8 mouse cellular contexts compared by ENCODE assay signal in genomic region chr19:43630466-43631251, GRCm38 (mm10). TPM values are rescaled to one million over a fixed set of nuclear protein-coding genes. Genes with fewer than 3 reads are reported as not detected.
A peak's percentile ranks its signal among the peaks of the same experiment; 100 is the strongest.
DNase-seq lines count a peak whose midpoint lies in the region; ATAC-seq and TF ChIP-seq lines count a peak whose summit lies in the region.

No protein-coding gene starts in this region.

- no peak overlapping the region for H3K4me3 ChIP-seq in ES-Bruce4 (ENCODE audit: low read depth, low read length)
- H3K4me3 ChIP-seq in heart, adult 2 months: no peak overlapping the region
- no peak overlapping the region for H3K4me3 ChIP-seq in liver, postnatal 0 days (ENCODE audit: low read depth, low read length)

- no peak for TF ChIP-seq POLR2A in ES-Bruce4 (IDR thresholded peaks at IDR 0.05; ENCODE audit: insufficient read depth, low read length)
- no peak for TF ChIP-seq POLR2A in heart, adult 2 months (IDR thresholded peaks at IDR 0.05; ENCODE audit: insufficient read depth, low read depth, low read length)

- H3K9ac ChIP-seq in ES-Bruce4 (ENCODE audit: low read depth, poor library complexity, severe bottlenecking): no peak overlapping the region
- no peak overlapping the region for H3K9ac ChIP-seq in heart, adult 2 months (ENCODE audit: low read depth, low read length)
- H3K9ac ChIP-seq in liver, postnatal 0 days (replicated peaks): no peak overlapping the region

- intact Hi-C loops in heart, adult 2 months (cut with DNase I): loop anchor here (2.0 to 5.0 kb wide), 2 partner anchors 24 to 132 kb away; no protein-coding TSS in a partner anchor

- 28% methylated on average over 12 of the region's 12 CpGs for WGBS in heart, adult 2 months
- WGBS in large intestine, adult 2 months: 34% methylated on average over 12 of the region's 12 CpGs
- 27% methylated on average over 12 of the region's 12 CpGs for WGBS in liver, postnatal 0 days (ENCODE audit: insufficient replicate concordance)

- no peaks in the 10 kb centered on the region for H3K4me1 ChIP-seq in ES-Bruce4 (ENCODE audit: control insufficient read depth, insufficient read depth, low read length)
- H3K4me1 ChIP-seq in heart, adult 2 months (ENCODE audit: control insufficient read depth, insufficient read depth, low read length): no peaks in the 10 kb centered on the region; the same call in 1 of the 2 replicates
- H3K4me1 ChIP-seq in liver, postnatal 0 days (ENCODE audit: insufficient read depth): no peaks in the 10 kb centered on the region

- H3K27me3 ChIP-seq in ES-Bruce4 (ENCODE audit: control insufficient read depth, insufficient read depth, low read length, poor library complexity, severe bottlenecking): no peaks in the 10 kb centered on the region
- no peaks in the 10 kb centered on the region for H3K27me3 ChIP-seq in heart, adult 2 months (ENCODE audit: control insufficient read depth, insufficient read depth, low read length)
- H3K27me3 ChIP-seq in liver, postnatal 0 days (ENCODE audit: insufficient read depth, low read length): peaks cover 19% of the 10 kb centered on the region; the same call in 1 of the 2 replicates

- H3K4me2 ChIP-seq in liver, postnatal 0 days (ENCODE audit: low read depth, low read length): no peak overlapping the region

- no peaks in the 10 kb centered on the region for H3K36me3 ChIP-seq in ES-Bruce4 (ENCODE audit: control insufficient read depth, insufficient read depth, low read length, poor library complexity, severe bottlenecking)
- H3K36me3 ChIP-seq in heart, adult 2 months (ENCODE audit: control insufficient read depth, insufficient read depth, low read length): no peaks in the 10 kb centered on the region
- H3K36me3 ChIP-seq in liver, postnatal 0 days (replicated peaks; ENCODE audit: insufficient read depth, low read length): no peaks in the 10 kb centered on the region

- no peaks in the 10 kb centered on the region for H3K9me3 ChIP-seq in ES-Bruce4 (replicated peaks; ENCODE audit: control insufficient read depth, insufficient read depth, low read length, poor library complexity, severe bottlenecking)
- H3K9me3 ChIP-seq in liver, postnatal 0 days (ENCODE audit: low read length): no peaks in the 10 kb centered on the region

- H3K79me2 ChIP-seq in heart, adult 2 months (replicated peaks; ENCODE audit: control insufficient read depth, insufficient read depth, low read length): no peaks in the 10 kb centered on the region

- peak; percentile 79 to 80 for DNase-seq in adrenal gland, adult 18-20 months (ENCODE audit: low spot score in 2 of 2)
- DNase-seq in embryo, embryonic 10.5 days (ENCODE audit: low spot score): peak; percentile 96
- peak; percentile 79 to 82 for DNase-seq in heart, adult 2 months
- peak; percentile 82 for DNase-seq in large intestine, adult 2 months (ENCODE audit: low read depth, low spot score)
- peak; percentile 86 for DNase-seq in liver, postnatal 0 days
- peak; percentile 90 for DNase-seq in retina, postnatal 1 day
- peak; percentile 84 for DNase-seq in urinary bladder, postnatal 25 days (ENCODE audit: low spot score)

- ATAC-seq in liver, postnatal 0 days: peak; percentile 84

- TF ChIP-seq EP300 in ES-Bruce4 (IDR thresholded peaks at IDR 0.05; ENCODE audit: insufficient read depth, low read depth, low read length): no peak
- TF ChIP-seq EP300 in heart, adult 2 months (IDR thresholded peaks at IDR 0.05; ENCODE audit: insufficient read depth, low read depth, low read length): peak; percentile 60; the same call in 1 of the 2 replicates
- TF ChIP-seq EP300 in liver, postnatal 0 days (IDR thresholded peaks at IDR 0.05; ENCODE audit: low read depth): no peak

- no peak overlapping the region for H3K27ac ChIP-seq in ES-Bruce4 (ENCODE audit: insufficient read depth, low read length)
- H3K27ac ChIP-seq in heart, adult 2 months: no peak overlapping the region
- no peak overlapping the region for H3K27ac ChIP-seq in liver, postnatal 0 days (ENCODE audit: low read depth)

- TF ChIP-seq CTCF in ES-Bruce4 (IDR thresholded peaks at IDR 0.05; ENCODE audit: low read depth, low read length): peak; percentile 86
- peak; percentile 79 for TF ChIP-seq CTCF in heart, adult 2 months (IDR thresholded peaks at IDR 0.05)
- peak; percentile 93 for TF ChIP-seq CTCF in liver, postnatal 0 days (IDR thresholded peaks at IDR 0.05; ENCODE audit: low read depth)

RNA-seq across cellular contexts. Expression of gene Nkx2-3, which starts 18.5 kb away (rescaled TPM):
- not detected in 2 replicates for polyA plus RNA-seq in ES-Bruce4 (2011; ENCODE audit: insufficient read depth, insufficient read length, low read depth, missing spikeins)
- not detected for total RNA-seq in adrenal gland, adult 18-20 months (2021)
- not detected for total RNA-seq in heart, adult 2 months (2021)
- polyA plus RNA-seq in heart, adult 2 months (2012; rRNA removed): not detected in 2 replicates
- 9.1 and 11.7 TPM in 2 replicates for polyA plus RNA-seq in large intestine, adult 2 months (2012; rRNA removed)
- 0.05 and 0.13 TPM in 2 replicates for polyA plus RNA-seq in liver, postnatal 0 days (2015; fragmentation: Nextera tagmentation; extraction: Ambion mirVana)

RNA-seq across cellular contexts. Expression of gene Slc25a28, which starts 44.0 kb away (rescaled TPM):
- 31.2 and 38.0 TPM in 2 replicates for polyA plus RNA-seq in ES-Bruce4 (2011; ENCODE audit: insufficient read depth, insufficient read length, low read depth, missing spikeins)
- total RNA-seq in adrenal gland, adult 18-20 months (2021): 10 to 100 TPM; 57.5 to 78.5 TPM
- 10 to 100 TPM; 23.3 to 31.7 TPM for total RNA-seq in heart, adult 2 months (2021)
- polyA plus RNA-seq in heart, adult 2 months (2012; rRNA removed): 48.3 and 50.0 TPM in 2 replicates
- 66.6 and 94.4 TPM in 2 replicates for polyA plus RNA-seq in large intestine, adult 2 months (2012; rRNA removed)
- 4.8 and 6.3 TPM in 2 replicates for polyA plus RNA-seq in liver, postnatal 0 days (2015; fragmentation: Nextera tagmentation; extraction: Ambion mirVana)

RNA-seq across cellular contexts. Expression of gene Entpd7, which starts 58.8 kb away (rescaled TPM):
- 6.5 and 8.8 TPM in 2 replicates for polyA plus RNA-seq in ES-Bruce4 (2011; ENCODE audit: insufficient read depth, insufficient read length, low read depth, missing spikeins)
- total RNA-seq in adrenal gland, adult 18-20 months (2021): 10 to 100 TPM; 13.0 to 20.6 TPM
- 1 to 10 TPM; 2.6 to 2.9 TPM for total RNA-seq in heart, adult 2 months (2021)
- 1.8 and 2.0 TPM in 2 replicates for polyA plus RNA-seq in heart, adult 2 months (2012; rRNA removed)
- polyA plus RNA-seq in large intestine, adult 2 months (2012; rRNA removed): 9.6 and 26.0 TPM in 2 replicates
- 1.9 TPM in 2 replicates for polyA plus RNA-seq in liver, postnatal 0 days (2015; fragmentation: Nextera tagmentation; extraction: Ambion mirVana)
